Mouse (Mus musculus) forebrain, postnatal 0 days (tissue): ENCODE results near the gene Bcl9. TPM values are rescaled to one million over a fixed set of nuclear protein-coding genes. Genes with fewer than 3 reads are reported as not detected.

Source experiments
- ATAC-seq: fragments of 200-750 bp; cut with Nextera tagmentation; 2 replicates; pipeline ENCODE4 v1.8.0; 2017; ENCODE audit warnings: mild to moderate bottlenecking, moderate library complexity
- DNase-seq: peaks from one replicate; pipeline ENCODE4 v3.0.0-alpha.2; 2015
- H3K27ac ChIP-seq: fragments of 300-500 bp; sonication (generic); 2 replicates; pipeline ENCODE4 v1.5.1; 2014; ENCODE audit warnings: low read depth, mild to moderate bottlenecking, antibody characterized with exemption, low read length, moderate library complexity, mixed read lengths
- H3K27me3 ChIP-seq: fragments of 300-500 bp; sonication (generic); 2 replicates; pipeline ENCODE4 v1.6.1; 2014; ENCODE audit warnings: mild to moderate bottlenecking, low read length, mixed read lengths; ENCODE audit not compliant: insufficient read depth
- H3K36me3 ChIP-seq: fragments of 300-500 bp; sonication (generic); 2 replicates; pipeline ENCODE4 v1.6.1; 2014; ENCODE audit warnings: mild to moderate bottlenecking, moderate library complexity; ENCODE audit not compliant: insufficient read depth
- H3K4me1 ChIP-seq: fragments of 300-500 bp; sonication (generic); 2 replicates; pipeline ENCODE4 v1.6.1; 2014; ENCODE audit warnings: antibody characterized with exemption; ENCODE audit not compliant: insufficient read depth
- H3K4me2 ChIP-seq: fragments of 300-500 bp; sonication (generic); 2 replicates; pipeline ENCODE4 v1.6.1; 2014; ENCODE audit warnings: low read depth, mild to moderate bottlenecking, moderate library complexity
- H3K4me3 ChIP-seq: fragments of 300-500 bp; sonication (generic); 2 replicates; pipeline ENCODE4 v1.5.1; 2014; ENCODE audit warnings: low read depth, low read length, mixed read lengths
- H3K9ac ChIP-seq: fragments of 300-500 bp; sonication (generic); 2 replicates; pipeline ENCODE4 v1.6.1; 2014; ENCODE audit warnings: mild to moderate bottlenecking
- H3K9me3 ChIP-seq: fragments of 300-500 bp; sonication (generic); 2 replicates; pipeline ENCODE4 v1.6.1; 2016; ENCODE audit warnings: low read length
- CTCF ChIP-seq: sonication (generic); IDR thresholded peaks from 2 replicates; pipeline ENCODE4 v1.5.1; 2016; ENCODE audit warnings: antibody characterized with exemption, control low read depth, low read depth
- WGBS: fragments of 180-500 bp; shearing (Covaris S2); extraction: QIAGEN DNeasy Blood & Tissue Kit; methylation state at CpG from one replicate; pipeline ENCODE4 v1.1.7; 2014; 5-methylcytosine and 5-hydroxymethylcytosine counted together
- polyA plus RNA-seq: library from polyadenylated mRNA; unstranded; fragments of >200 nt; fragmentation: Nextera tagmentation; extraction: Ambion mirVana; gene quantifications from 2 replicates; pipeline ENCODE4 v1.2.1, GENCODE M21; 2015
- total RNA-seq: library from RNA; depleted of rRNA; stranded (reverse); fragments of >200 nt; gene quantifications from 2 replicates; pipeline ENCODE4 v1.2.3, GENCODE M21; 2014

The Bcl9 gene
- total and polyA plus RNA-seq, 2 experiments from 2014 or later, result 46.4 to 62.8 TPM

- Histone ChIP-seq H3K4me2 (no peak overlapping the region), H3K9me3 (no peaks in the 10 kb centered on the region), H3K27ac (no peak overlapping the region), H3K4me3 (no peak overlapping the region), H3K36me3 (peaks cover 4% of the 10 kb centered on the region; the same call in 1 of the 2 replicates), H3K4me1 (no peaks in the 10 kb centered on the region), H3K27me3 (no peaks in the 10 kb centered on the region), H3K9ac (no peak overlapping the region)
- 90% methylated on average over 5 of the region's 5 CpGs for WGBS
- TF ChIP-seq CTCF, result no peak
- ATAC-seq (no peak), DNase-seq (no peak)
Measured at GRCm38 (mm10) chr3:97273876-97274275, 23.8 kb downstream of the Bcl9 start.

GRCm38 (mm10) chr3:97265667-97266415, 31.9 kb downstream of the Bcl9 start:
- no peak overlapping the region for H3K27ac ChIP-seq
- no peak overlapping the region for H3K4me2 ChIP-seq
- no peak overlapping the region for H3K9ac ChIP-seq
- DNase-seq, result no peak
- WGBS, result 45% methylated on average over 15 of the region's 15 CpGs
- H3K4me3 ChIP-seq, result no peak overlapping the region
- peaks cover 2% of the 10 kb centered on the region; the same call in 1 of the 2 replicates for H3K36me3 ChIP-seq
- no peak for TF ChIP-seq CTCF
- no peaks in the 10 kb centered on the region for H3K27me3 ChIP-seq
- 0 out of 2 replicates have a peak, but pooled peaks cover 2% of the 10 kb centered on the region for H3K4me1 ChIP-seq
- no peaks in the 10 kb centered on the region for H3K9me3 ChIP-seq
- peak; percentile 40 for ATAC-seq

DNA sequence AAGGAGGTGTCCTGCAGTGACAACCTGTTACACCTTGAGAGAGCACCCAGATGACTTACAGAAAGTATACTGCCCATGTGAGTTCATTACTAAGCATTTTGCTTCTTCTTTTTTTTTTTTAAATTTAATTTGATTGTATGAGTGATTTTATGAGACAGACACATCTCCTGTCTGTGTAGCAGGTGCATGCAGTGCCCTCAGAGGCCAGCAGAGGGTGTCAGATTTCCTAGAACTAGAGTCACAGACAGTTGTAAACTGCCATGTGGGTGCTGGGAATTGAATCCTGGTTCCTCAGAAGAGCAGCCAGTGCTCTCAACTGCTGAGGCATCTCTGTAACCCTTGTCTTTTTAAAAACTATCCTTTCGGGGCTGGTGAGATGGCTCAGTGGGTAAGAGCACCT, 35.5 kb downstream of the Bcl9 start:
- Histone ChIP-seq H3K27ac (no peak overlapping the region), H3K4me1 (0 out of 2 replicates have a peak, but pooled peaks cover 2% of the 10 kb centered on the region), H3K36me3 (no peaks in the 10 kb centered on the region), H3K9ac (no peak overlapping the region), H3K4me3 (no peak overlapping the region), H3K27me3 (no peaks in the 10 kb centered on the region), H3K9me3 (no peaks in the 10 kb centered on the region), H3K4me2 (no peak overlapping the region)
- 97% methylated on average over 1 of the region's 1 CpGs for WGBS
- no peak; the same call in 1 of the 2 replicates for TF ChIP-seq CTCF
- ATAC-seq (no peak), DNase-seq (no peak)

DNA sequence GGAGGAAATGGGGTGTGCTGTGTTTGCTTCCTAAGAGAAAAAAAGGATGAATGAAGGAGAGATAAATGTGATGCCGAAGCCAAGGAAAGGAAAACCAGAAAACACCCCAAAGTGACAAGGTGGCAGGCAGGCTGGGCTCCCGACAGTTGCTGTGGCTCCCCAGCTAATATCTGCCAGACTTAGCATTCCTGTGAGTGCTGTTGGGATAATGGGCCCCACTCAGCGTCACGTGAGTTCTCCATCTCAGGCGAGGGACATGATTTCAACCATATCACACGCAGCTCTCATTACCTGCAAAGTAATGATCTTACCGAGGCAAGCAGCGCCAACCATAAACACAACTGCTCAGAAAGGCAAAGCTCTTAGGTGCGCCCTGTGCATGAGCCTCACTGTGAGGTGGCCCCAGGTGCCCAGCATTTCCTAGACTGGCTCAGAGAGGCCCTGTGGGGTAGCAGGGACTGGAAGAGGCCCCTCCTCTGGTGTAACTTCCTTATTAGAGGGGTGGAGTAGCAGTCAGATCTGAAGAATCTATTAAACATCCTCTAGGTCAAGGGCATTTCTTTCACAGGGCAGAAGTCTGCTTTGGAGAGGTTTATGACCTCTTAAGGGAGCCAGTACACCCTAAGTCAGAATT, 41.9 kb downstream of the Bcl9 start:
- DNase-seq (no peak), ATAC-seq (peak; percentile 36; the same call in 1 of the 2 replicates)
- 27% methylated on average over 9 of the region's 9 CpGs for WGBS
- Histone ChIP-seq H3K9ac (no peak overlapping the region), H3K27ac (no peak overlapping the region), H3K4me1 (peaks cover 8% of the 10 kb centered on the region), H3K4me2 (no peak overlapping the region), H3K27me3 (no peaks in the 10 kb centered on the region), H3K9me3 (no peaks in the 10 kb centered on the region), H3K4me3 (no peak overlapping the region), H3K36me3 (no peaks in the 10 kb centered on the region)
- no peak for TF ChIP-seq CTCF

GRCm38 (mm10) chr3:97254861-97255465, 42.8 kb downstream of the Bcl9 start:
- ATAC-seq, result no peak
- no peak for DNase-seq
- H3K27me3 ChIP-seq, result no peaks in the 10 kb centered on the region

GRCm38 (mm10) chr3:97253823-97254600, 43.7 kb downstream of the Bcl9 start:
- H3K9me3 ChIP-seq, result no peaks in the 10 kb centered on the region
- ATAC-seq, result no peak
- no peak overlapping the region for H3K9ac ChIP-seq
- H3K4me1 ChIP-seq, result peaks cover 8% of the 10 kb centered on the region
- no peak overlapping the region for H3K4me2 ChIP-seq
- H3K27ac ChIP-seq, result no peak overlapping the region
- no peak for TF ChIP-seq CTCF
- no peak overlapping the region for H3K4me3 ChIP-seq
- 28% methylated on average over 9 of the region's 9 CpGs for WGBS
- H3K27me3 ChIP-seq, result no peaks in the 10 kb centered on the region
- no peak for DNase-seq
- H3K36me3 ChIP-seq, result no peaks in the 10 kb centered on the region

More at GRCm38 (mm10) chr3:97254861-97255465, 42.8 kb downstream of the Bcl9 start:
- Histone ChIP-seq H3K4me1 (peaks cover 8% of the 10 kb centered on the region), H3K27ac (no peak overlapping the region), H3K4me2 (no peak overlapping the region), H3K4me3 (no peak overlapping the region), H3K9ac (no peak overlapping the region), H3K36me3 (no peaks in the 10 kb centered on the region), H3K9me3 (no peaks in the 10 kb centered on the region)
- WGBS, result 20% methylated on average over 4 of the region's 5 CpGs
- no peak for TF ChIP-seq CTCF
